Mouse (Mus musculus) kidney, adult 9 months (tissue): ENCODE data around the gene Qdpr.

Experiments used
- DNase-seq: peaks from one replicate; pipeline ENCODE4 v3.0.0; 2022

Qdpr gene

DNA sequence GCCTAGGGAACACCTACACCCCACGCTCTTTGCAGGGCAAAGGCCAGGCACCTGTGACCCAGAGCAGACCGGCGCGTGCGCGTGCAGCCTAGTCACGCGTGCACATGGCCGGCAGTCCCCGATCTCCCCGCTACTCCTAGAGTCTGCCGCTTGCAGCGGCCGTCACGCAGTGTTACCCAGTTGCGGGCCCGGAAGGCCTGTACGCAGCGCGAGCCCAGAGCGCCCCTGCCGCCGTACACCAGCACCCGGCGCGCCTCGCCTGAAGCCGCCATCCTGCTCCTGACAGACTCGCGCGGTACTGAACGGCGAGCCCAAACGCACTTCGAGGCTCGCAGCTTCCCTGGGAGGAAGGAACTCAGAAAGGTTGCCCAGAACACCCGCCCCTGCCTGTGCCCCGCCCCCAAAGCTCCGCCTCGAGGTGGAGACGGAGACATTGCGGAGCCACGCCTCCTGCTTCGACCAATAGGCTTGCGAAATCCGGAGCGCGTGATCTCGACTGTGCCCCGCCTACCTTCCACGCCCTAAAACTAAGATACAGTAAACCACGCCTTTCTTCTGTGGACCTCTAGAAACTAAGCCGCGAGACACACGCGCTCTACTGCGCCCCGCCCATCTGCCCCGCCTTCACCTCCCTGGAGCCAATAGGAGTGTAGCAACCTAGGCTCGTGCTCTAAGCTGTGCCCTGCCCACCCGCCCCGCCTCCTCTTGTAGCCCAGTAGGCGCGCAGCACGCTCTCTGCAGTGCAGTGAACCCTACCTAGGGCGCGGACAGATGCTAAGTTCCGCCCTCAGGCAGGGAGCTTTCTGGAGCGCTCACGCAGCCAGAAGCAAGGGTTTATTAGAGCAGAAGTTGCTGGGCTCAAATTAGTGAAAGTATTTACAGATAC lies at the start of gene Qdpr:
Gene Qdpr (minus strand): TSS at position 406 of the 886 bp plus-strand sequence.
- DNase-seq, result peak; percentile 99

DNA sequence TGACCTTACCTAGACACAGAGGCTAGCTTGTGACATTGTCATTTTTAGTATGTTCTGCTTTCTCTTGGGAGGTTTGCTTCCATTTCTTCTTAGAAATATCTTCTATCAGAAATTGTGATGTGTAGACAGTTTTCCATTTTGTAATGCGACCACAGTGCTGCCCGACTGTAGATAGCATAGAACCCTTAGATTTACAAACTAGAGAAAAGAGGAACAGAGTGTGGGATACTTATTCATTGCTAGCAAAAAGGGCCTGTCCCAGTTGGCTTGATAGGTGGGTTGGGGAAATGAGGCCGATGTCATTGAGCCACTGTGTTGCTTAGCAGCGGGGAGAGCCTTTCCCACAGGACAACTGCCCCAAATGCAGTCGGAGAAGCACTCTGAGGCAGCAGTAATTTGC lies 47.5 kb upstream of the Qdpr start:
- DNase-seq, result no peak

DNA sequence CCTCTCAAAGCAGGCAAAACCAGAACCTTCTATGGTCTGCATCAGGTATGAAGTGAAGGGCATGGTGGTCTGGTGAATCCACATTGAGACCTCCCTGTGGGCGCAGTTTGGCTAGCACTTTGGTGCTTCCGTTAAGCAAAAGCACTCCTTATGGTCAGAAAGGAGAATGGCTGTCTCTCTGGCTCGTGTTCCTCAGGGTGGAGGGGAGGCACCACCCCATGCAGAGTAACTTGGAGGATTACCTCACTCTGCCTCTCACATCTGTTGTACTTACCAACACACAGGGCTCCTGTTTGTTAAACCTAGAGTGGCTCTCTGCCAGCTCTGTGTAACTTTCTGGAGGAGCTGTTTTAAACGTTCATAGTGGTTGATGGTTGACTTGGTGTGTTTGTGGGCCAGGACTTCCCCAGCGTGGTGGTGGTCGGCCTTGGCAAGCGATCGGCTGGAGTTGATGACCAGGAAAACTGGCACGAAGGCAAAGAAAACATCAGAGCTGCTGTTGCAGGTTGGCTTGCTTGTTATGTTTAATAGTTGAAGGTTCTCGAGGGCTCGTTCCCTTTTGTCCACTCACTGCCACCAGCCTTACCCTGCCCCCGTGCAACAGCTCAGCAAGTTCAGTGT lies 47.0 kb upstream of the Qdpr start:
- peak; percentile 59 for DNase-seq

DNA sequence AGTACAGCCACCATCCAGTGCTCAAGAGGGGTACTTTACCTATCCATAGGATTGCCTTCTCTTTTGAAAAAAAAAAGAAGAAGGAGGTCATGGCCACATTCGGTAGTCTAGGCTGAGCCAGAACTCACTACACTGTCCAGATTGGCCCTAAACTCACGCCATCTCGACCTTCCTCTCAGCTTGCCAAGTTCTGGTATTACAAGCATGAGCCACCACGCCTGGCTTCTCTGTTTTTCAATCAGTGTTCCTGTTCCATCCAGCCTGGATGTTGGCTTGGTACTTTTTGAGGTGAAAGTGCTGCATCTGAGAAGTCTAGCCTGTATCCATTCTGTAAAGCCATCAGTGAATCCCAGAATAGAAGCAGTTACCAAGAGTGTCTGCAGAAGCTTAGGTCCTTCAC lies 46.4 kb upstream of the Qdpr start:
- no peak for DNase-seq

DNA sequence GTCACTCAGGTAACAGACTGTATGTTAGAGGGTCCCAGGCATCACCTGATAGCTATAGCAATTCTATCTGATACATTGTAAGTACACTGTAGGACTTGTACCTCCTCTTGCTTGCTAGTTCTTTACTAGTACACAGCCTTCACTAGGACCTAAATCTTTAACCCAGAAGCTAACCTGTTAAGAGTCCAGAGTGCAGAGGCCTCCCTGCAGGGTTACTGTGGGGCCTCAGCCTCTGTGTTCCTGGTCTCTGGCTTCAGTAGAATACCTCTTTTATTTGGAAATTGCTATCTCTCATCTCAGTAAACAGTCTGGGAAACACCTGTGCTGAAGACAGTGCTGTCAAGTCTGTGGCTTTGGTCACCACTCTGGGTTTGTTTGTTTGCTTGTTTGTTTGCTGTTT lies 46.0 kb upstream of the Qdpr start:
- DNase-seq, result peak; percentile 71

DNA sequence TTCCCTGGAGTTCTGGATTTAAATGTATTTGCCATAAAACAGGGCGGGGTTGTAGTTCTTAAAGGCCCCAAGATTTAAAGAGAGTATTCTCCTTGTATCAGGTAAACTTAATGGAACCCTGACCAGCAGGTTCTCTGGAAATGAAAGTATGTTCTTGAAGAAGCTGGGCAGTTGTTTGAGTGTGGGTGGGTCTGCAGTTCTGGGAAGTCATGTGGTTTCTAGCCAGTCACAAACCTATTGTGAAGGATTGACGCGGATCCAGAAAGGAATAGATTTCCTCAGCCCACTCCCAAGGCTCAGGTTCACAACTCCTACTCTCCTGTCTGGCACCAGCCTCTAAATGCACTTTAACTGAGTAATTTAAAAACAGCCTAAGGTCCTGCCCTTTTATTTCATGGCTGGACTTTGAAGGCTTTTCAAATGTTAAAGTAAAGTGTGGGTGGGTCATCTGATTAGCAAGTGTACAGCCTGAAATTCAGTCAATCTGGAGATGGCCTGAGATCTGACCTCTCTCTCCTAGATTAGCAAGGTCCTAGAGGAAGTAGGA lies 45.5 kb upstream of the Qdpr start:
- DNase-seq, result no peak

DNA sequence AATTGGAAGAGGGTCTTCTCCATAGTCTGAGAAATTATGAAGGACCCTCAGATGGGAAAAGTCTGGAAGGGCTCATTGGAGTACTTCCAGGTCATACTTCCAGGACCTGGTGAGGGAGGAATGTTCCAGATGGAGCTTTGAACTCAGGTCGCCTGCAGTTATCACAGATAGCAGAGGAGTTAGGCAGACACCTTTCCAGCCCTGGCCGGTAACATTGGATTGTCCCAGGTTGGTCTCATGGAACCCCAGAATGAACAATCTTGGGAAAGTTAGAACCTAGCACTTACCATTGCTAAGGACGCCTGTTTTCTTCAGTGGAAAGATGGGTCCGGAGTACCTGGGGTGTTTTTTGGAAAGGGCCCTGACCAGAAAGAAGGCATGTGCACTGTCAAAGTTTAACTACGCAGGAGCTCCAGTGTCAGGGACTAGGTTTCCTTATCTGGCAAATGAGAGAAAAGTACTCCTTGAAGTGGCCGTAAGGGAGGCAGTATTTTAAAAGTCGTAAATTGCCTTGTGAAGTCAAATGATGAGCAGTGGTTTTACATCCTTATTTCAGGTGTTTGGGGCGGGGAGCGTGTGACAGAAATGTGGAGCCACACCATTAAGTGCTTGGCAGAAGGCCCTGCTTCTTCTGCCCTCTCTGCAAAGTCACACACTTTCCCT lies 44.2 kb upstream of the Qdpr start:
- peak; percentile 58 for DNase-seq

DNA sequence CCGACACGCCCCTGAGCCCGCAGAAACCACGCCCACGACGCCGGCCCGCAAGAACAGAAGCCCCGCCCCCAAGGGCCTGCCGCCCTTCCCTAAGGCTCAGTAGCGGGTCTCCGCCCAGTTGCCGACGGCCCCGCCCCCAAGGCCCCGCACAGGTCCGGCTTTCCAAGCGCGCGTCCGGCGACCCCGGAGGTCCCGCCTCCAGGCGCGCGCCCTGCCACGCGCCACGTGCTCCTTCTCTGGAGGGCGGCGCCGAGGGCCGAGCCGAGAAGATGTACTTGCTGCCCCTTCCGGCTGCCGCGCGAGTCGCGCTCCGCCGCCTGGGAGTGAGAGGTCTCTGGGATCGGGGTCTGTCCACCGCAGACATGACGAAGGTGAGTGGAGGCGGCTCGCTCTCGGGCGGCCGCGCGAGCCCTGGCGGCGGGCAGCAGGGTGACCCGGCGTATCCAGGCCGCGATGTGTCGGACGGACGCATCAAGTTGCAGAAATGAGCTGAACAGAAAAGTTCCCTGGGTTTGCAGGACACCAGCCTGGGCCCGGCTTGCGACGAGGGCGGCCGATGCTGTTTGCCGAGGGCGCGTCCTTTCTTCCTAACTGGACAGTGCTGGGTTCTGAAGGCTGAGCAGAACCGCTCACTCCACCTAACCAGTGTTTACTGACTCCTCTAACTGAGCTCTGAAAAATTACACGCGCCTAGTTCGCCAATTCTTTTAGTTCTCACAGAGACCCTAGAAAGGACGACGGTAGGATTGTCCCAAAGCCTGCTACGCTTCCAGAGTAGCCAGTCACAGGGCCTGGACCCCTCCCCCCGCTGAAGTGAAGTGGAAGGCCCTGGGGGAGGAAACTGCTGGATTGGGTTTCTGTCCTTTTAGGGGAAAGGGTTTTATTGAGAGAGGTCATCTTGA lies 43.4 kb upstream of the Qdpr start, which contains the start of gene Lap3:
Gene Lap3 (plus strand): TSS at position 184 of the 902 bp plus-strand sequence.
- DNase-seq, result peak; percentile 100

DNA sequence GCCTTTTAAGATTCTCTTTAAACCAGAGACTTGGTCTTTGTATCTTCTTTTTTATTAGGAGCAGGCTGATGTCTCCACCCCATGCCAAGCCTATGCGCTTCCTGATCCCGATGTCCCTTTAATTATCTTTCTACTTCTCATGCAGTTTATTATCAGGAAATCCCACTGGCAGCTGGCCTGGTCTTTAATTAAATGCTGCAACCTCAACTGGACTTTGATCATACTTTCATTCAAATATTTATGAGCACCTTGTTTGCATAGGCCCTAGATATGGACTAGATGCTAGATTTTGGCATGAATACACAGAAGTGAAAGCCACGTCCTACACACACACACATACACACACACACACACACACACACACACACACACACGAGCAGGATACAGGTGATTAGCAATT lies 41.7 kb upstream of the Qdpr start:
- DNase-seq, result no peak

DNA sequence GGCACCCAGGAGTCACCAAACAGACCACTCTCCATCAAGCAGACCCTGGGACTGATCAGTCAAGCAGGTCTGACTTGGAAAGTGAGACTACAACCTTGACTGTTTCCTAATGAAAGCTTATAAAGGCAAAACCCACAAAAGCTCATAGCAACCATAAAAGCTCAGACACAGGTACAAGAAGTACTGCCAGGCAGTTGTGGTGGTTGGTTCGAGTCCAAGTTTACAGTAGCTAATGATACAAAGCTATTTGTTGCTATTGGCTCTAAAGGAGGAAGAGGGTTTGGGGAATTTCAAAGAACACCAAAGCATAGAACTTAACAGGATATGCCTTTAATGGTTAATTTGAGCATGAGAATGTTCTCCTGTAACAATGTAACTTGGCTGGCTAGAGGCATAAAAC lies 33.6 kb upstream of the Qdpr start:
- DNase-seq, result no peak

DNA sequence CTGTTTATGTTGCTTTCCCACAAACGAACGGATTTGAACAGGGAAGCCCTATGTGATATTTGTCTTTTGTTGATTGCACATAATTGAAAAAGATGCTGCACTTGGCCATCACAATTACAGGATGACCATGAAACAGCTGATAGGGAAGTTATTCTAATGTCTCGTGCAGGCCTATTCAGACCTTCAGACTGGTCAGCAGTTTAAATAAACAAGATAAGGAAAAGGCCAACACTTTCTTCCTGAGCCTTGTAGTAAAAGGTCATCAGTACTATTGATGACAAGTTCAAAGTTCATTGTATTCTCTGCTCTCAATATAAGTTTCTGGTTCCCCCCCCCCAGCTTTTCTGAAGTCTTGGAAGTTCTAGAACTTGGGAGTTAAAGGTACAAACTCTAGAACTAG lies 32.6 kb upstream of the Qdpr start:
- DNase-seq, result no peak

DNA sequence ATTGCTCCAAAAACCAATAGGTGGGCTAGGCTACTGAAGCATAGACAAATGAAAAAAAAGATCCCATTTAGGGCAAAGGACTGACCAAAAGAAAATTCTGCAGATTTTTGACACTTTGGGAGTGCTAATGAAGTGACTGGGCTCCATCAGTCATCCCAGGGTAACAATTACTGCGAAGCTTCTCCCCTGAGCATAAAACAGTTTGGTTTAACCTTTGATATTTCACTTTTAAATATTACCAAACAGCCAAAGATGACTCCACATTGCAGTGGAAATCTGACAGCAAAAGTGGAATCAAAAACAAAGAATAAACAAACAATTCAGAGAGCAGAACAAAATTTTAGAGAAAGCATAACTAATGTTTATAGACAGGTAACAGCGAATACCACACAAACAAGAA lies 31.1 kb upstream of the Qdpr start:
- DNase-seq, result peak; percentile 56

DNA sequence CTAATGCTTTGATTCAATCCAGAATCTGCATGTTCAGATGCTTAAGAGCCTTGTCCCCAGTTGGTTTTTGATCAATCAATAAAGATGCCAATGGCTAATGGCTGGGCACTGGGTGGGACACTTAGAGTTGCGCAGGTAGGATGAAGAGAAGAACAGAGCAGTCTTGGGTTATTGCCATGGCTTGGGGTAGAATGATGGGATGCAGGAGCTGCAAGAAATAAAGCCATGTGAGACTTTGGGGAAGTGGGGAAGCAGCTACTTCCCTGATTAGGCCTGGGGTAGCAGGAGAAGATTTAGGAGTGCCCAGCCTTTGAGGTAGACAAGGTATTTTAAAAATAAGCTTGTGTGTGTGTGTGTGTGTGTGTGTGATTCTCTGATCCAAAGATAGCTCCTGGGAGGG lies 30.0 kb upstream of the Qdpr start:
- DNase-seq, result no peak

DNA sequence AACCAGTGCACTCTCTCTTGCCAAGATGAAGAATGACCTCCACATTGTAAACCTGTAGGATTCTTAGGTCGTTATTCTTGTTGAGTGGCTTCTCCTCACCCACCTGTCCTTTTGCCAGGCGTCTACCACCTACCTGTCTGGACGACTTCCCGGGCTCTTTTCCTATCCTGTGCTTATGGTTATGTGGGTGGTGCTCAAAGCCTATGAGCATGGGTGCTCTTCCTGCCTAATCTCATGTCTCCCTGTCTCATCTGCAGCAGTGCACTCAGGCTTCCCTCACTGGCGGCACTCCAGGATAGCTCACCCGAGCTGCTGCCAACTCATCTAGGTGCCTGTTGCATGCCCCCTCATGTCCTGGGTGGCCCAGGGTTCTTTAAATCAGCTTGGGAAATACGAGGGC lies 27.6 kb upstream of the Qdpr start:
- no peak for DNase-seq

DNA sequence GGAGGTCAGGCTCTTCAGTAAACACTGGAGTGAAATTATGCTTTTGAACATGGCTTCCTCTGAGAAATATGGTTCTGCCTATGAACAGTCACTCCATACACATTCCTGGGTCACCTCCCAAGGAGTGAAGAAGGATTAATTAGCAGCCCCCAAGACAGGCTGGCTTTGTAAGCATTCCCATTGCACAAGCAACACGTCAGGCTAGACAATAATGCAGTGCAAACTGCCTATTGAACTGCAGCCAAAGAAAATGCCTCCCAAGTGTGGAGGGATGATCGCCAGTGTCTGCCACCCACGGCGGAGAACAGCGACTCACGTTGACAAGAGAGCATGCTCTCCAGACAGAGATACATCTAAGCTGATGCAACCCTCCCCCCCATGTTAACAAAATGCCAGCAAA lies 26.3 kb upstream of the Qdpr start:
- DNase-seq, result no peak

DNA sequence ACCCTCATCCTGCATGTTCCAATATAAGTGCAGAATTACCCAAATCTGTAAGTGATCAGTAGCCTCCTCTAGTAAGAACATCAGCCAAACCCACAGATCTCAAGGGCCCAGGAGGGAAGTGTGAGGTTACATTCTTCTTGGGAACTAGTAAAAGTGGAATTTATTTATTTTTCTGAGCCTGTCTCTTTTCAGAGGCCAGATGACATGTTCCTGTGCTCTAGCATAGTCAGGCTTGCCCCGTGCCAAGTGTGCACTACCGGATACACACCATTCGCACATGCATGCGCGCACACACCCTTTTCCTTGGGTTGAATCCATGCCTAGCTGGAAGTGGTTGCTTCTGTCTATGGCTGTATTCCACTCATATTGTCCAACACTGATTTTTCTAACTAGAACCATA lies 25.7 kb upstream of the Qdpr start:
- DNase-seq, result no peak

DNA sequence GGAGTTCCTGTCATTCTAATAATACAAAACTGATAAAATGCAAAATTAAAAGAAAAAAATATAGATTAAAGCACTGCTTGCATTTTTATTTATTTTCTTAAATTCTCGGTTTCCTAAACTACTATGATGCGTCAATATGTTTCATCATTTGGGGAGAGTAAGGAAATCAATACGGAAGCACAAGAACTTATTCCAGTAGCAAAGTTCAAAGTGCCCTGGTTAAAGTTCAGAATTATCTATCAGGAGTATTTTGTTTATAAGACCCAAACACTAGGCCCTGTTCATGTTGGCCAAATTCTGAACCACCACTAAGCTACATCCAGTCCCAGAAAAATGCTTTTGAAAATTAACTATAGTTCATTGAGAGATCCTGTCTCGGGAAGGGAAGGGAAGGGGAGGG lies 24.7 kb upstream of the Qdpr start:
- no peak for DNase-seq

DNA sequence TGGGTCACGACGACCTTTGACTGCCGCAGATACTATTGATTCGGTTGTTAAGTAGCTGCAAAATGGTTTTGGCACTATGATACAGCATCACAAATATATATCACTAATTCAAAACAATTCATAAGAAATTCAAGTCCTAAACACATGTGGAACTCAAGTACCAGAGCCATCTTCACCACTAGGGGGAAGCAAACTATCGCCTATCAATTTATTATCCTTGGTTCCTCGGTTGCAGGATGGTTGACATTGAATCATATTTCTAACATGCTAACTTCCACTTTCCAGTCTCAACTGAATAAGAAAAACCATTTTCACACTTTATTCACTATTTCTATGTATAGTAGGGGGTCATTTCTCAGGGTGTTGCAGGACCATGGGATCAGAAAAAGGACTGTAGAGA lies 24.2 kb upstream of the Qdpr start:
- peak; percentile 85 for DNase-seq

DNA sequence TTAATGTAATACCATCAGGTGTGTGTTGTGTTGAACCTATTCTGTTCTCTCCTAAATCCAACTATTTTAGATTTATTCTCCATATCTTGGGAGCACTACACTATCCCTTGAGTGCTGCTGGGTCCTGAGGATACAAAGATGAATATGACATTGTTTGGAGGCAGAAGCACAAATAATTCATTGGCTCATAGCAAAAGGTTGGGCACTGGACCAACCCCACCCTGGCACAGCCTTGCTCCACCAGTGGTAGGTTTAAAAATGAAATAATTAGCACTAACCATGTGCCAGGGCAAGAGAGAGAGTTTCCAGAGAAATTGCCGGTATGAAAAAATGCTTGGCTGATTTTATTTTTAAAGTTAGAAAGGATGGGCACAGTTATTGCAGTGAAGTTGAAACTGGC lies 23.5 kb upstream of the Qdpr start:
- no peak for DNase-seq

DNA sequence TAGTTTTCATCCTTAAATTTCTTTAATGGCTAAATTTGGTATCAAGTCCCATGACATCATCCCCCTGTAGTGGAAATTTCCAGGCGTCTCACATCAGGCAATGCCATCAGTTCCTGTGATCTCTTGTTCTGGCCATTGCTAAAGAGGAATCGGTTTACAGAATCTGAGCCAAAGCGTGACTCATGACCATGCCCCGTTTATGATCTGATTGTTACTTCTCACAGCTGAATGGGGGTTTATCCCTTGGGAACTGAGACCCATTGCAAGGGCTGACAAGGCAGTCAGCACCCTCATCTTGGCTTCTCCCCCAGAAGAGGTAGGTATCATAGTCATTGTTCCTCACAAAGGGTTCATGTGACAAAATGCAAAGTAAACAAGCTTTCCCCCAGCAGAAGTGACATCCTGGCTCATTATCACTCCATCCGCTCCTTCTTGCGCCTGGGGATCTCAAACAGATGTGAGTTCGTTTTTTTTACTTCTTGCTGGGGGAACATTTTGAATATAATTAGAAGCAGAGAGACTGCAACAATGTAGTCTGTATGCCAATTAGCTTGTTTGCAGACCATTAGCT lies 22.9 kb upstream of the Qdpr start:
- no peak for DNase-seq

DNA sequence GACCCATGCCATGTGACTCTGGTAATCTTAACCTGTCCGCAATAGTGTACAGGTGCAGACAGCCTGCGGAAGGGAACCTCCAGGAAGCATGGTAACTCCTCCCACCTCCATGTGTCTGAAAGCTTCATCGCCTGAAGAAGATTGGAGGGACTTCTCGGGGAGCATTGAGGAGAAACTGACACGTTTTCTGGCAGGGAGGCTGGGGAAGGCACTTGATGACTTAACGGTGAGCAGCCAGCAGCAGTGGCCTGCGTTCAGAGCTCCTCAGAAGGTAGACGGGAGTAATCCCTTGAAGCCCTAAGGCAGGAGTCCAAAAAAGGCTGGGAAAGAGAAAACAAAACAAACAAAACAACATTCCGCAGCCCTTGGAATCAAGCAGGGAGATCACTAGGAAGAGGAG lies 4.4 kb upstream of the Qdpr start:
- DNase-seq, result no peak

DNA sequence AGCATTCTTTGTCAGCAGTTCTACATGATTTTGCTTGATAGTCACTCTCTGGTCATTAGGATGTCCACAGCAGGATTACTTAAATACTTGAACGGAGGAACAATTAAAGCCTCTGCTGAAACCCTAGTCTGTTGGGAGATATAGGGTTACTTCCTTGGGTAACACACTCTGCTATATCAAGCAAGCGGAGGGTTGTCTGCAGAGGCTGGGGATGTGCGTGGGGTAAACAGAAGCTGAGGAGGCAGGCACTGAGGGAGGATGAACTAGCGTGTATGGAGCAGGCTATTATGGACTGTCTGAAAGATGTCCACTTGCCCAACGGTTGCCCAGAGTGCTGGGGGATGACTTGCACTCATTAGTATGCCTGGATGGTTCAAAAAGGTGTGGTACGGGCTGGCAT lies 3.4 kb upstream of the Qdpr start, which contains the start of gene Clrn2:
Gene Clrn2 (plus strand): TSS at position 301 of the 400 bp plus-strand sequence.
- DNase-seq, result no peak
